Mouse (Mus musculus) G1E (cell line): Measurements from ENCODE around the gene Itgae.

Experiments
- CTCF ChIP-seq: IDR thresholded peaks from 2 replicates; pipeline ENCODE4 v1.5.1; 2012; ENCODE audit warnings: low read depth, low read length, inconsistent platforms, mixed read lengths
- GATA1 ChIP-seq: IDR thresholded peaks from 2 replicates; pipeline ENCODE4 v1.6.1; 2012; ENCODE audit warnings: borderline replicate concordance, low read length, inconsistent platforms, mixed read lengths
- GATA2 ChIP-seq: IDR thresholded peaks from 2 replicates; pipeline ENCODE4 v1.6.1; 2012; ENCODE audit warnings: low read depth, low read length, inconsistent platforms, borderline replicate concordance
- POLR2AphosphoS5 ChIP-seq: IDR thresholded peaks from 2 replicates; pipeline ENCODE4 v1.6.1; 2012; ENCODE audit warnings: low read depth, low read length, inconsistent platforms; ENCODE audit not compliant: insufficient replicate concordance
- TAL1 ChIP-seq: conservative IDR thresholded peaks from 2 replicates; pipeline ENCODE4 v1.6.1; 2012; ENCODE audit warnings: low read depth, low read length, inconsistent platforms, mixed read lengths

- TF ChIP-seq CTCF (no peak), POLR2AphosphoS5 (no peak), TAL1 (no peak), GATA1 (no peak), GATA2 (no peak)
Observed at GRCm38 (mm10) chr11:73160811-73161200, 70.4 kb downstream of the Itgae start.
